Mouse (Mus musculus): Measurements from ENCODE around the gene Strn.

Gene Strn

DNA sequence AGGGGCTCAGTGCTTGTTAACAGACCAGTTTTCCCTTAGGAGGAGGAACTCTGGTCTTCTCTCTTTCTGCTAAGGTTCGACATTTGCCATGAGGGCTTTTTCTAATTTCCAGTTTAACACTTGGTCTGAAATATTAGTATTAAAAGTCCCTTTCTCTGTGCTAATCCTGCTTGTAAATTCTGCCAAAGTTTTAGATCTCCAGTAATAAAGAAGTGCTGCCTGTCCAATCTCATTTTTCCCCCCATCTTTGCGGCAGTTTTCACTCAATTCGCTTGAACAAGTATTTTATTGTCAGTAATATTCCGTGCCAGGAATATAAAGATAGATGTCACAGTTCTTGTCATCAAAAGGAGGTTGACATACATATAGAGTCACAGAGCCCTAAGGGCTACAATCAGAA, at the start of gene Strn:
Gene Strn, minus strand, starts transcription at position 101 of the 400 bp plus-strand sequence.
- in situ Hi-C loops (cut with MboI, MseI): loop anchor here (5.0 kb wide), 1 partner anchor 200 kb away; the partner anchor contains the start of genes Cebpz and Ndufaf7

DNA sequence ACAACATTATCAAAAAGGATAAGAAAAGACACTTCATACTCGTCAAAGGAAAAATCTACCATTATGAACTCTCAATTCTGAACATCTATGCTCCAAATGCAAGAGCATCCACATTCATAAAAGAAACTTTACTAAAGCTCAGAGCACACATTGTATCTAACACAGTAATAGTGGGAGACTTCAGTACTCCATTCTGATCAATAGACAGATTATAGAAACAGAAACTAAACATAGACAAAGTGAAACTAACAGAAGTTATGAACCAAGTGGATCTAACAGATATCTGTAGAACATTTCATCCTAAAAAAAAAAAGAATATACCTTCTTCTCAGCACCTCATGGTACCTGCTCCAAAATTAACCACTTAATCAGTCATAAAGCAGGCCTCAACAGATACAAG, 41.8 kb upstream of the Strn start:
- in situ Hi-C loops (cut with MboI, MseI): no loop called here

DNA sequence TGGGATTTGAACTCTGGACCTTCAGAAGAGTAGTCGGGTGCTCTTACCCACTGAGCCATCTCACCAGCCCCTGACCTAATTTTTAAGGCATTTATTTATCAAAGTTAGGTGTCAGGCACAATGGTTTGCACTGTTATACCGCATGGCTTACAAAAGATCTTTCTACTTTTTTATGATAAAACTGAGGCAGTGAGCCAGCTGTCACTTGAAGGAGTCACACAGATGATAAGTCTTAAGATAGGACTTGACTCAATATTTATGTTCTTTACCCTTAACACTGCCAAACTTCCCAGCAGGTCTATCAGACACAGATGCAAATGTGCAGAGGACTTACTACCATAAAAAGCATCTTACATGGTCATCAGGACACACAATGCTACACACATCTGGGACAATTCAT, 35.3 kb upstream of the Strn start:
- in situ Hi-C loops (cut with MboI, MseI): no loop called here

DNA sequence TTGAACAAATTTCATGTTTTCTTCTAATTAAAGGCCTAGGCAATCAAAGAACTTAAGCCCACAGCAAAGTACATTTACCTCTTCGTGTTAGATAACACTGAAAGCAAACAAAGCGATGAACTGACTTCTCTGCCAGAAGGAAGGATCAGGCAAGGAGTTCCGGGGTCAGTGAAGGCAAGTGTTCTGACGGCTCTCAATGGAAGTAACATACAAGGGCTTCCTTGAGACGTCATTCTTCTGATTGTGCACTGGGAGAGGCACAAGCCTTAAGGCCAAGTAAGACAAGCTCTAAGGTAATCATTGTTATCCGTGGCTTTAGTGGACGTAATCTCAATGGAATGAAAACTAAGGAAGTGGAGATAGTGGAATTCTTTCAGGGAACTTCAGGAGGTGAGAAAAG, 33.9 kb upstream of the Strn start:
- in situ Hi-C loops (cut with MboI, MseI): no loop called here

DNA sequence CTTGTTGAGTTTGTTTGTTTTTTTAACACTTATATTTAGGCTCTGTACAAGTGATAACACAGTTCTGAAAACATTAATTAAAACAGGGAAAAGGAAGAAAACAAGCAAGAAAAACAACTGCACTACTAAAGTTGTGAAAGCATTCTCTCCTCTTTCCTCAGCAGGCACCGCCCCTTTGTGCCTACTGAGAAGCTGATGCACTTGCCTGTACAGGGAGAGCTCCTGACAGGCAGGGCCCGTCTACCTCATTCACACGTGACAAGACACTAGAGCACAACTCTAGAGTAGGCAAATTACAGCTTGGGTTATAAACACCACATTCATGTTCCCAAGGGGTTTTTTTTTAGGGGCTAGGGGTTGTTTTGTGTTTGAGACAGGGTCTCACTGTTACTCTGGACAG, 32.3 kb upstream of the Strn start:
- in situ Hi-C loops (cut with MboI, MseI): no loop called here

DNA sequence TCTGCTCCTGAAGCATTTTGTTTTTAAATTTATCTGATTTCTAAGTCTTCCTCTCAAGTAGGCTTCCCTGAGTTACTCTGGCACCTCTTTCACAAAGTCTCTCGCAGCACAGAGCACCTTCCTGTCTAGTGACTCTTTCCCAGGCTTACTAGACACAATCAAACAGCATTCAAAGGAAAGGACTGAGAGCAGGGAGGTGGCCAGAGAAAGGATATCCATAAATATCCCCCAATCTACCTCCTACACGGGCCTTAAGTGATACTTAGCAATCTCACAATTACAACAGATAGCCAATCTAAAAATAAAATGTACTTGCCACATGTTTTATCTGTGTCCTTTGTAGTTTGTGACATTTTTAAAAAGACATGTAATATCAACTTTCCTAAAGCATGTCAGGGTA, 31.9 kb upstream of the Strn start:
- in situ Hi-C loops (cut with MboI, MseI): no loop called here

DNA sequence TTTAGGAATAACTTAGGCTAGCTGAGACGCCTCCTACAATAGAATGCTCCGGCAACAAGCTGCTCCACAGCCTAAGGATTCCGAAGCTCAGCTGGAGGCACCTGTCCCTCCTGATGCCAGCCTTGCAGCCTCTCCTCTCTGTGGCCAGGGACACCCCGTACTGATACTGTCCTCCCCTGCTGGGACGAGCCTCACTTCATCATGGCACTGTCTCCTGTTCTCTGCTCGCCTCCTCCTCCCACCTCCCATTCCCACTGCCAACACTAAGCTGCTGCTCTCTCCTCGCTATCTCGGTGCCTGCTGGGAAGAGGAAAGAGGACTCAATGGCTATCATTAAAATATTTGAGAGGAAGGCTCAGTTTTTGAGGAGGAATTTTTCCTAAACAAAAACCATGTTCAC, 30.6 kb upstream of the Strn start:
- in situ Hi-C loops (cut with MboI, MseI): no loop called here

DNA sequence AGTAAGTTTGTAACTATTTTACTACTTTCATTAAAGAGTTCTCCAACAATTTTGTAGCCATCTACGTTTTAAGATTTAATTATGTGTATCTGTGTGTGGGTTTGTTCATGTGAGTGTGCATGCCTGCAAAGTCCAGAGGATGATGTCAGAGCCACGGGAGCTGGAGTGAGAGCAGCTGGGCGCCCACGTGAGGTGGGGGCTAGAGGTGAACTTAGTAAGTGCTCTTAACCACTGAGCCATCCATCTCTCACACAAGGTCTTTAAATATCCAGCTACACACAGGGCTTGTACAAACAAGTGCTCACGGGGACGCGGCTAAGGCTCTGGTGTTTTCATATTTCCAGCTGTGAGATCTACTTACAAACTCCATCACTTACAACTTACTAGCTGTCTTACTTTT, 29.1 kb upstream of the Strn start:
- in situ Hi-C loops (cut with MboI, MseI): no loop called here

DNA sequence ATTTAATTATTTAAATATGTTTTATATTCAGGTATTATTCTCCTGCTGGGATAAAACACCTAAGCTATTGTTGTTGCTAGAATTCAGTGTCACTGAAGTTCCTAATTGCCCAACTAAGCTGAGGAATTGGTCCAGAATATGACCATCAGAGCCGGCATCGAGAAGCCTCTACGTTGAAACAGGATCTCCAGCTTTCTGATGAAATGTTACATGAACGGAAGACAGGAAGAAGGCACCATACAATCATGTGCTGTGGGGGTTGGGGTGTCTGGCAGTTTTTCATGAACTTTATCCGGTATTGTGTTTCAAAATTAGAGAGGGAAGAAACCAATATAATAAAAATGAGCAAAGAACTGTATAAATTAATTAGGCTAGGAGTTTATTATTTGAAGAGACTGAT, 26.3 kb upstream of the Strn start:
- in situ Hi-C loops (cut with MboI, MseI): no loop called here

DNA sequence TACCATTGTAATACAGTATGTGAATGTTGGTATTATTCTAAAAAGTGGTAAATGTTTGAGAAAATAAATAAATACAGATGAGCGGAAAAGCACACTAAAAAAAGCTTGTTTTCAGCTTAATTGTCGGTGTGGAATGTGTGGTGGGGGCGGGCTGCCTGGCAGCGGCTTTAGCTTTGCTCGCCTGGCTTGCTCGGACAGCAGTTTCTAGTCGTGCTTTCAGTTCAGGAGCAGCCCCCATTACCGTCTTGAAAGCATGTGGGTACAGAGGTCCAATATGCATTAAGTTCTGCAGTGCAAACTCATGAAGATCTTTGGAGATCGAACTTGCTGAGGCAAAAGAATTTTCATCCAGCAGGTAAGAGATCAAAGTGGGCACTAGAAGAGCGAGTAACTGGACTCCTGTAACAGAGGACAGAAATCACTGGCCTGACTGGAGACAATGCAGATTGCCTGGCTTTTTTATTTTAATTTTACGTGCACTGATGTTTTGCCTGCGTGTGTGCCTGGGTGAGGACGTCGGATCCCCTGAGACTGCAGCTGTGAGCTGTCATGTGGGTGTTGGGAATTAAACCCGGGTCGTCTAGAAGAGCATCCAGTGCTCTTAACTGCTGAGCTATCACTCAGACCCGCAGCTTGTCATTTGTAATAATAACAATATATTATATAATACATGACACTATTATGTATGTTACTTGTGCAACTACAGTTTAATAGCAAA, 16.1 kb upstream of the Strn start:
- in situ Hi-C loops (cut with MboI, MseI): no loop called here

DNA sequence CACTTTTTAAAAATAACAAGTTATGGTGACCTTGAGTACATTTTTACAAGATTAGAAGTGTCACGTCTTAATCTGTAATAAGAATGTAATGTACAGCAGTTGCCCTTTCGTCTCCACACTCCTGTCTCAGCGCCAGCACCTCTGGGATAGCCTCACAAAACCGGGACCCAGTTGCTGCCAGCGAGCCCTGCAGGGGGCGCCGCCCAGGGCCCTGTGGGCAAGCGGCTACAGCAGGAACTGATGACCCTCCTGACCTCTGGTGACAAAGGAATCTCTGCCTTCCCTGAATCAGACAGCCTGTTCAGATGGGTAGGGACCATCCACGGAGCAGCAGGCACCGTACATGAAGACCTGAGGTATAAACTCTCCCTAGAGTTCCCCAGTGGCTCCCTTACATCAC, 15.1 kb upstream of the Strn start:
- in situ Hi-C loops (cut with MboI, MseI): no loop called here

DNA sequence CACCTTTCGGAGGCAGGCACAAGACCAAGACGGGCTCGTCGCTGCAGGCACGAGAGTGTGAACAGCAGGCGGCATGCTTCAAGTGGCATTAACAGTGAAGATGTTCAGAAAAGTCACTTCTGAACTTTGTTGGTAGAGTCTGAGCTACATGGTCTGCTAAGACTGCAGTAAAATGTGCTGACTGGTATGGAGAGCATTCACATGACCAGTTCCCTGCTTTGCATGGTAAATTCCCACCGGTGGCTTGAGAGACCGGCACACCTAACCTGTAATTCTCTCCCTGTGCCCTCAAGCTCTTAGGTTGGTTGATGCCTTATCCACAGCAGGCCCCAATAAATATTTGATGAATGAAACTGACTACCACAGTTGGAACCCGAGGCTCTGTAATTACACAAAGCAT, 11.4 kb upstream of the Strn start:
- in situ Hi-C loops (cut with MboI, MseI): no loop called here

DNA sequence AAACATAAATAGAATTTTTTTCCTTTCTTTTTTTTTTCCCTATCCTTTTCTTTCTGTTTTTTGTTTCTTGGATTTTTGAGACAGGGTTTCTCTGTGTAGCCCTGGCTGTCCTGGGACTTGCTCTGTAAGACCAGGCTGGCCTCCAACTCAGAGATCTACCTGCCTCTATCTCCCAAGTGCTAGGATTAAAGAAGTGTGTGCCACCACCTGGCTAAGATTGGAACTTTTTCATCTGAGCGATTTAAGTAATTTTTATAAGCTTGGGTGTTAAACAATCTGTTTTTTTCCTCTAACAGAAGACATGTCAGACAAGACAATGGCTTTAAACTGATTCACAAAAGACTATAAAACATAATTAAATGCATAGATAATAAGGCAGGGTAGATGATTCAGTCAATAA, 1.4 kb upstream of the Strn start:
- in situ Hi-C loops (cut with MboI, MseI): loop anchor here (5.0 kb wide), 1 partner anchor 199 kb away; the partner anchor contains the start of genes Cebpz and Ndufaf7

DNA sequence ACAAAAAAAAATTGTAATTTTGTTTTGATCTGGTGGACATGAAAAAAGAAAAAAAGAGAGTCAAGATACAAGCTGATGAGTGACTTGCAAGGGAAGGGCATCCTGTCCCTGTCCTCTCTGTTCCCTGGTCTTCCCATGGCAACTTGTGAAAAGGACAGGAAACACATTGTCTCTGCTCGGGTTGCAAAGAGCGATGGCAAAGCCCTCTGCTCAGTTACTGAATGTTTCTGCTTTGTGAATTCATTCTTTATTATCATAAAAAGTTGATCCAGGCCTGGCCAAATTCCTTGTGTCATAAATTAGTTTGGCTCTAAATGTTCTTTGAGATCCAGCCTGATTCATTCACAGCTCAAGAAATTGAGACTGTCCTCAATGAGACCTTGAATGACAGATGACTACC, 775 bp upstream of the Strn start:
- in situ Hi-C loops (cut with MboI, MseI): loop anchor here (5.0 kb wide), 1 partner anchor 200 kb away; the partner anchor contains the start of genes Cebpz and Ndufaf7

DNA sequence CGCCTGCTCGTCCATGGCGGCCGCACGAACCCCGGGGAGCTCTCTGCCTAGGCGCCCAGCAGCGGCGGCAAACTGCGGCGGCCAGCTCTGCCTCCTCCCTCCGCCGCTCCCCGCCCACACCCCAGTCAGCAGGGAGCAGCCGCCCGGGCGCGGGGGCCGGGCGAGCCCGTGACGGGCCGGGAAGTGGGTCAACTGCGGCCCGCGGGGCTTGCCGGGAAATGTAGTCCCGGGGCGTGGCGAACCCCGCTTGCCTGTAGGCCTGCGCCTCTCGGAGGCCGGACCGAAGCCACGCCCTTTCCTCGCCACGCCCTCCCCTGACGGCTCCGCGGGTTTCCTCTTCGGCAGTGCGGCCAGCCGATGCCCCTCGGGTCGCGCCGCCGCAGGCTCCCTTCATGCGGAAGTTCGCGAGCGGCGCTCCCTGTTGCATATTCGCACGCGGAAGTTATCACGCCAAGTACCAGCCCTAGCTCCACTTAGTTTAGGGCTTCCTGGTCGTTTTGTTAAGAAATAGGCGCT, 465 bp downstream of the Strn start:
- in situ Hi-C loops (cut with MboI, MseI): loop anchor here (5.0 kb wide), 1 partner anchor 201 kb away; the partner anchor contains the start of genes Cebpz and Ndufaf7

DNA sequence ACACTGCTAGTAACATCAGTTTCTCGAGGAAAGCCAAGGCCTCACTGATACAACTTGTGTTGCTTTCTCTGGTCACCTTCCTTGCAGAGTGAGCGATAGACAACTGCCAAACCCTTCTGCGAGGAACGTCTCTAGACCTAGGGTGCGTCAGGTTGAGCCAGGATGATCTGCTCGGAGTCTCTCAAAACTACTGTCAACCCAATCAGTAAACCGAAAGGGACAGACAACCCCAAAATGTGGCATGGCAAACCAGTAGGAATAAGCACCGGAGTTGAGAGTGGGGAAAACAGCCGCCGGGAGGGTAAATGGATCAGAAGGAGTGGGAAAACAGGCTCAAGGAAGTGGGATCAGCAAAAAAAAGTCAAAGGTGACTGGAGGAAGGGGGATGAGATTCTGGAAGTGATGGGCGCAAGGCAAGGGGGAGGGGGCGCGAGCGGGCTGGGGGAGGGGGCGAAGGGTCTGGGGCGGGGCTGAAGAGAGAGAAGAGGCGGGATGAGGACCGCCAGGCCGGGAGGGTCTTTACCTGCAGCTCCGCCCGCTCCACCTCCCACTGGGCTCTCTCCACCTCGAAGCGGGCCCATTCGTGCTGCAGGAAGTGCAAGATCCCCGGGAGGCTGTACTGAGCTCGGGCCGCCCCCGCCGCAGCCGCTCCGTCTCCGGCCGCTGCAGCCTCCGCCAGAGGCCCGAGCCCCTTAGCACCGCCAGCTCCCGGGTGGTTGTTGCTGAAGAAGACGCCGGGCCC, 1.1 kb downstream of the Strn start:
- in situ Hi-C loops (cut with MboI, MseI): loop anchor here (5.0 kb wide), 1 partner anchor 201 kb away; the partner anchor contains the start of genes Cebpz and Ndufaf7

DNA sequence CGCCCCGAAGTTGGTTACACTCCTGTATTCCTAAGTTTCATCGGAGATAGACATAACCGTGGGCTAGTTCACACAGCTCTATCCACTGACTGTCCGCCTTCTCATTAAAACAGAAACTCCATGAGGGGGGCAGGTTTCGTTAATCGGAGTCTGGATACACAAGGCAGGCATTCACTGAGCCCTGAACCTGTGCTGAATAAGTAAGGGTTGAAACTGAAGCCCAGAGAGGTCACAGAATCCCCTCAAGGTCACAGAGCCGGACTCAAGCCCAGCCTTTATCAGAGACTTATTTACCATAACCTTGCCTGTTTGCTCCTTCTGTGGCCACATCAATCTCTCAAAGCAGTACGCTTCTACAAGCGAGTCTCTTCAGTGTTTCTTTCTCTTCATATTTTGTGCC, 2.2 kb downstream of the Strn start:
- in situ Hi-C loops (cut with MboI, MseI): loop anchor here (5.0 kb wide), 1 partner anchor 202 kb away; the partner anchor contains the start of genes Cebpz and Ndufaf7

DNA sequence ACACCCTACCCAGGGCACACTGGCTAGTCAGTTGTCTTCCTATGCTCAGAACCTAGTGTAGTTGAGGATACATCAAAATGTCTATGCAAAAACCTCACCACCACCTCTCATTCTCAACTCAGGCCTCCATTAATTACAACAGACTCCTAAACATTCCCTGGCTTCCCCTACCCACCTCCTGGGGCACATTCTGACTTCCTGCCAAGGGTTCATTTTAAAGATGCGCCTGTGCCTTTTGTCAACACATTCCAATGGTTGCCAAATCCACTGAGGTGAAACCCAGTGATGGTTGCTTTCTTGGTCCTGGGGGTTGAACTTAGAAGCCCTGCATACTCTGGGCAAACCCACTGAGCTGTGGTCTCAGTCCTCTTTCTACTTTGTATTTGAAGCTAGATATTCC, 4.9 kb downstream of the Strn start:
- in situ Hi-C loops (cut with MboI, MseI): no loop called here

DNA sequence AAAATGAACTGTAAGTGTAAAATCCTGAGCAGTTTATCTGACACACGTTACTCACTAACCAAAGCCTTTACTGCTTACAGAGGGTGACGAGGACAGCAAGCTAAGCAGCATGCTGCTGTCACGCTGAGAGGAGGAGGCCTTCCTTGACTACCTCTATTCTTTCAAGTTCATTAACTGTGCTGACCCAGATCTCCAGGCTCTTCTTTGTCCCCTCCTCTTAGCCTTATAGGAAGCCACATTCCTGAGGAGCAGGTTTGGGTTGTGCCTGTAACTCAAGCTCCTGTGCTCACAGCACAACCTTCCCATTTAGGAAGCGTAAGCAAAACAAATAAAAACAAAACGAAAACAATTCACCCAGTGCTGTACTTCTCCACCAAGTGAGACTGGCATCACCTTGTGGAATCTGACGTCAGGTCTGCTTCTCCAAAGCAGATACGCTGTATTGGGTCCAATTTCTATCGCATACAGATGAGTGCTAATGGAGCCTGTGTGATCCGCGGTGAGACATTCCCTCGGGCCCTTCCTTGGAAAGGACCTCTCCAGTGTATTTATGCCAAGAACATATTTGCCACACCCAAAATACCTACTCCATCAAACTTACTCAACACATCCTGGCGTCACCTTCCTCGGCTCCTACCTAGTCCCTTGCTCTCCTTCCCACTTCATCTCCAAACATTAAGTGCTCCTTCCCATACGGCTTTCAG, 10.1 kb downstream of the Strn start:
- in situ Hi-C loops (cut with MboI, MseI): no loop called here

DNA sequence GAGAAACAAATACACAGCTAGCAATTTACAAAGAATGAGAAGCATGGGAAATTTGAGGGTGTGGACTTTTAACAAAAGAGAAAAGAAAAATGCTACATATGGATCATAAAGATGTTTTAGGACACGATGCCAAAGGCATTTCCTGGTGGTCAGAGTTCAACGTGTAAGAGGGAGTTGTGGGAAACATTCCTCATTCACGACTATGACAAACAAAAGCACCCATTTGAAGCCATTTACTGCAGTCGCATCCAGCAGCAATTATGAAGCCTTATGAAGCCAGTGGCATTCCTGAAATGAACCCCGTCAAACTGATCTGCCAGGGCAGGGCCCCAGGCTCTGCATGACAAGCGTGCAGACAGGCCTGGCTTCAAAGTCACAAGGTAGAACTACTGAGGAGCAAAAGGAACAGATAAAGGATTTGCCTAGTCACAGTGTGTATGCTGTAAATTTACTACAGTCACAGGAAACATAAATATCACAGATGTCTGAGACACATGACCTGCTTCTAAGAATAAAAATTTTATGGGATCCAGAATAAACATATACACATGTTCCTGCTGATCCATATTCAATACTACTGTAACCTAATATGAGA, 12.4 kb downstream of the Strn start:
- in situ Hi-C loops (cut with MboI, MseI): no loop called here

DNA sequence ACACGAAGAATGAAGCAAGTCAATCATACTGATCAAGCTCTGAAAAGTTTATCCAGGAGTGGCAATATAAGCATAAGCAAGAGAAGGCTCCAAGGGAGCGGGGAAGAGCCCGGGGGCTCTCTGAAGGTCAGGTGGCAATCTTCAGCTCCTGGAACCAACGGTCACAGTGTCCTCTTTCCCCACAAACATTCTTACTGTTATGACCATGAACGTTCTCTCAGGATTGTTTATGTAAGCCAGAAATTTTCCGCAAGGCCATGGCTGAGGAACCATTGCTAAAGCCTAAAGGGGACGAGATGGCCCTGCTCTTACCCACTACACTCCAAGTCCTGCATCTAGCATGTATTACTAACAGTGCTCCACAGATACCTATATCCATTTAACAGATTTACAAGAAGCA, 15.3 kb downstream of the Strn start:
- in situ Hi-C loops (cut with MboI, MseI): no loop called here

DNA sequence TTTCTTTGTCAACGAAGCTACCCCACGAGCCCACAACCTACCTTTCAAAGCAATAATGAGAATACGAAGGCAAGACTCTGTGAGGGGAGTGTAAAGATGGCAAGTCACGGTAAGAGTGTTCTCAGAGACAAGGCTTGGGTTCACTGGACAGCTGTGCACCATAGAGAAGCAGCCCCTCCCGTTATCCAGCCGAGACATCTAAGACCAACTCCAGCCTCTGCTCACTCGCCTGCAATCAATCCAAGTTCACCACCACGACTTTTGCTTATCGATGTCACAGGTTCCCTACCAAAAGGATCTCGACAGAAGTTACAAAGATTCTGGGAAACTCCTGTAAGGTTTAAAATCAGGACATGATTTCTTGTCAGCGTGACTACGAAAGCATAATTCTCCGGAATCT, 17.9 kb downstream of the Strn start:
- in situ Hi-C loops (cut with MboI, MseI): no loop called here

Data from T-helper 1 cell (primary cell).